Mouse (Mus musculus) layer of hippocampus, adult 8-10 months (tissue): ENCODE data around the gene Spsb2. TPM values are rescaled to one million over a fixed set of nuclear protein-coding genes. Genes with fewer than 3 reads are reported as not detected.
"Not testable (repeated sequence)": the region's sequence is repeated elsewhere in the genome, so short reads cannot be mapped to it uniquely, and the experiment has no call there.

Experiments
- DNase-seq, 2 experiments: peaks; one replicate each; pipeline ENCODE4 v3.0.0; 2022; ENCODE audit warnings: low spot score in 2 of 2
- total RNA-seq, 4 experiments: library from RNA; stranded (reverse); gene quantifications; 2 replicates each; pipeline ENCODE4 v1.2.4; 2022

The Spsb2 gene
- total RNA-seq, 4 experiments from 2014 or later, result 3.1 to 7.0 (median 6.0) TPM

- DNase-seq, result not testable (repeated sequence)
These were observed 6.1 kb upstream of the Spsb2 start for GRCm38 (mm10) chr6:124802400-124802799.

- DNase-seq, result no peak
These were observed 5.4 kb upstream of the Spsb2 start for GRCm38 (mm10) chr6:124803061-124803460.

GRCm38 (mm10) chr6:124803691-124804090 is 4.8 kb upstream of the Spsb2 start:
- not testable (repeated sequence) for DNase-seq

- DNase-seq, result no peak
These were observed 4.1 kb upstream of the Spsb2 start for GRCm38 (mm10) chr6:124804341-124804740.

- peak; percentile 95 to 96 for DNase-seq
These were observed 2.8 kb upstream of the Spsb2 start for GRCm38 (mm10) chr6:124805341-124806321.

GRCm38 (mm10) chr6:124806446-124807140 is 1.9 kb upstream of the Spsb2 start:
- no peak for DNase-seq

GRCm38 (mm10) chr6:124807366-124807765 is 1.1 kb upstream of the Spsb2 start:
- DNase-seq, result no peak

GRCm38 (mm10) chr6:124807986-124808357 is 489 bp upstream of the Spsb2 start:
- DNase-seq, result no peak

- peak in 1 of 2 experiments; percentile 45 for DNase-seq
These were observed 752 bp downstream of the Spsb2 start for GRCm38 (mm10) chr6:124809052-124809774.

GRCm38 (mm10) chr6:124809775-124810538 is 1.5 kb downstream of the Spsb2 start:
- no peak for DNase-seq

- DNase-seq, result not testable (repeated sequence)
These were observed 2.3 kb downstream of the Spsb2 start for GRCm38 (mm10) chr6:124810566-124811402.

GRCm38 (mm10) chr6:124811403-124811665 is 2.9 kb downstream of the Spsb2 start:
- no peak for DNase-seq

- DNase-seq, result no peak
These were observed 3.5 kb downstream of the Spsb2 start for GRCm38 (mm10) chr6:124811701-124812560.

- DNase-seq, result no peak
These were observed 4.4 kb downstream of the Spsb2 start for GRCm38 (mm10) chr6:124812848-124813247.

- DNase-seq, result peak in 1 of 2 experiments; percentile 68
These were observed 5.0 kb downstream of the Spsb2 start for GRCm38 (mm10) chr6:124813496-124813895.

GRCm38 (mm10) chr6:124813933-124814332 is 5.5 kb downstream of the Spsb2 start, which contains the start of gene Tpi1:
TSS of gene Tpi1 (minus strand) at chr6:124814296.
- peak; percentile 88 to 89 for DNase-seq

GRCm38 (mm10) chr6:124814448-124814847 is 6.0 kb downstream of the Spsb2 start:
- DNase-seq, result no peak

- no peak for DNase-seq
These were observed 6.7 kb downstream of the Spsb2 start for GRCm38 (mm10) chr6:124814858-124815774.
